Mouse (Mus musculus) bone marrow, adult 2 months (tissue): ENCODE measurements around the gene Ifna12. TPM values are rescaled to one million over a fixed set of nuclear protein-coding genes. Genes with fewer than 3 reads are reported as not detected.
"Not testable (repeated sequence)": the region's sequence is repeated elsewhere in the genome, so short reads cannot be mapped to it uniquely, and the experiment has no call there.

Source experiments
- H3K27ac ChIP-seq: fragments of 200-500 bp; 2 replicates; pipeline ENCODE4 v1.5.1; 2012; ENCODE audit warnings: low read depth, mild to moderate bottlenecking, control low read depth, inconsistent platforms, low read length; ENCODE audit not compliant: control insufficient read depth, poor library complexity, insufficient read depth
- H3K4me1 ChIP-seq: fragments of 200-500 bp; 2 replicates; pipeline ENCODE4 v1.6.1; 2011; ENCODE audit warnings: low read length; ENCODE audit not compliant: control insufficient read depth, insufficient read depth
- H3K4me3 ChIP-seq: fragments of 200-500 bp; replicated peaks from 2 replicates; pipeline ENCODE3; 2011; ENCODE audit warnings: mild to moderate bottlenecking, low read depth, low read length, control low read depth; ENCODE audit not compliant: control insufficient read depth
- CTCF ChIP-seq: fragments of 200-500 bp; IDR thresholded peaks from 2 replicates; pipeline ENCODE4 v1.5.1; 2011; ENCODE audit warnings: low read length, control low read depth; ENCODE audit not compliant: control insufficient read depth, insufficient read depth
- POLR2A ChIP-seq: fragments of 200-500 bp; IDR thresholded peaks from 2 replicates; pipeline ENCODE4 v1.6.1; 2011; ENCODE audit warnings: low read depth, mild to moderate bottlenecking, control low read depth, low read length, borderline replicate concordance; ENCODE audit not compliant: control insufficient read depth
- WGBS: fragments of 180-500 bp; shearing (Covaris S2); methylation state at CpG from one replicate; pipeline ENCODE4 v1.1.7; 2018; 5-methylcytosine and 5-hydroxymethylcytosine counted together
- polyA plus RNA-seq: library from polyadenylated mRNA; stranded (reverse); fragments of >200 nt; gene quantifications from 2 replicates; pipeline ENCODE4 v1.2.4, GENCODE M21; 2011; ENCODE audit warnings: low replicate concordance; ENCODE audit not compliant: missing spikeins, insufficient read depth, insufficient read length

Gene Ifna12
- polyA plus RNA-seq, 1 experiment = not detected

GRCm38 (mm10) chr4:88561791-88562190 lies 41.4 kb downstream of the Ifna12 start:
- no peak overlapping the region for H3K27ac ChIP-seq
- no peak for TF ChIP-seq POLR2A
- TF ChIP-seq CTCF = no peak
- 75% methylated on average over 1 of the region's 1 CpGs for WGBS
- no peak overlapping the region for H3K4me3 ChIP-seq
- no peaks in the 10 kb centered on the region for H3K4me1 ChIP-seq

- H3K27ac ChIP-seq, H3K4me3 ChIP-seq, H3K4me1 ChIP-seq: not testable (repeated sequence)
These were observed 45.0 kb downstream of the Ifna12 start, which contains the start of gene Ifna15 for GRCm38 (mm10) chr4:88558145-88558544. Ifna15 (minus strand) TSS chr4:88558245.

Other genes with a start within 250 kb of the Ifna12 start
- gene Hacd4, start 164.4 kb downstream of the Ifna12 start, polyA plus RNA-seq = 3.5 and 10.8 TPM in 2 replicates
- gene Ifnb1, start 80.6 kb downstream of the Ifna12 start, polyA plus RNA-seq = not detected in 2 replicates
- not detected in 2 replicates for gene Ifna15, start 45.1 kb downstream of the Ifna12 start, polyA plus RNA-seq
- not detected in 2 replicates for gene Ifna14, start 31.6 kb downstream of the Ifna12 start, polyA plus RNA-seq
- gene Ifna9, start 11.0 kb downstream of the Ifna12 start, polyA plus RNA-seq = not detected in 2 replicates
- gene C87499, start 31.0 kb upstream of the Ifna12 start, polyA plus RNA-seq = not detected in 2 replicates
- 1.9 TPM in 1 of 2 replicates, not detected in the other for gene Ifna13, start 41.1 kb upstream of the Ifna12 start, polyA plus RNA-seq
- not detected in 2 replicates for gene Ifna16, start 73.5 kb upstream of the Ifna12 start, polyA plus RNA-seq
- gene Ifna2, start 80.5 kb upstream of the Ifna12 start, polyA plus RNA-seq = not detected in 2 replicates
- not detected in 2 replicates for gene Ifnab, start 88.0 kb upstream of the Ifna12 start, polyA plus RNA-seq
- not detected in 2 replicates for gene Gm26566, start 118.4 kb upstream of the Ifna12 start, polyA plus RNA-seq
- gene Klhl9, start 119.1 kb upstream of the Ifna12 start, polyA plus RNA-seq = 10.8 and 18.3 TPM in 2 replicates
- not detected in 2 replicates for gene Gm13271, start 151.5 kb upstream of the Ifna12 start, polyA plus RNA-seq
- not detected in 2 replicates for gene Gm13283, start 156.7 kb upstream of the Ifna12 start, polyA plus RNA-seq
- gene Gm13290, start 170.5 kb upstream of the Ifna12 start, polyA plus RNA-seq = not detected in 2 replicates
- gene Gm13289, start 173.5 kb upstream of the Ifna12 start, polyA plus RNA-seq = not detected in 2 replicates
- gene Gm13272, start 176.5 kb upstream of the Ifna12 start, polyA plus RNA-seq = not detected in 2 replicates
- gene Ifnz, start 178.8 kb upstream of the Ifna12 start, polyA plus RNA-seq = not detected in 2 replicates
- gene Gm13276, start 182.3 kb upstream of the Ifna12 start, polyA plus RNA-seq = not detected in 2 replicates
- not detected in 2 replicates for gene Gm13277, start 185.3 kb upstream of the Ifna12 start, polyA plus RNA-seq
- gene Gm13278, start 188.2 kb upstream of the Ifna12 start, polyA plus RNA-seq = not detected in 2 replicates
- not detected in 2 replicates for gene Gm13275, start 191.1 kb upstream of the Ifna12 start, polyA plus RNA-seq
- not detected in 2 replicates for gene Gm13279, start 194.0 kb upstream of the Ifna12 start, polyA plus RNA-seq
- gene Gm13285, start 196.3 kb upstream of the Ifna12 start, polyA plus RNA-seq = not detected in 2 replicates
- gene Gm13287, start 199.9 kb upstream of the Ifna12 start, polyA plus RNA-seq = not detected in 2 replicates
- gene Gm13288, start 202.2 kb upstream of the Ifna12 start, polyA plus RNA-seq = not detected in 2 replicates
- not detected in 2 replicates for gene Ifna7, start 212.9 kb upstream of the Ifna12 start, polyA plus RNA-seq
- not detected in 2 replicates for gene Ifna11, start 216.6 kb upstream of the Ifna12 start, polyA plus RNA-seq
- gene Ifna6, start 224.0 kb upstream of the Ifna12 start, polyA plus RNA-seq = not detected in 2 replicates
- not detected in 2 replicates for gene Ifna5, start 232.1 kb upstream of the Ifna12 start, polyA plus RNA-seq
- not detected in 2 replicates for gene Ifna4, start 238.5 kb upstream of the Ifna12 start, polyA plus RNA-seq
- gene Ifna1, start 246.7 kb upstream of the Ifna12 start, polyA plus RNA-seq = not detected in 2 replicates